Mouse (Mus musculus): ENCODE measurements around the gene Olfr1270. TPM values are rescaled to one million over a fixed set of nuclear protein-coding genes. Genes with fewer than 3 reads are reported as not detected.
"Not testable (repeated sequence)": the region's sequence is repeated elsewhere in the genome, so short reads cannot be mapped to it uniquely, and the experiment has no call there.

Olfr1270 gene
- polyA plus RNA-seq (2015; fragmentation: Nextera tagmentation; extraction: Ambion mirVana), result not detected in 2 replicates

DNA sequence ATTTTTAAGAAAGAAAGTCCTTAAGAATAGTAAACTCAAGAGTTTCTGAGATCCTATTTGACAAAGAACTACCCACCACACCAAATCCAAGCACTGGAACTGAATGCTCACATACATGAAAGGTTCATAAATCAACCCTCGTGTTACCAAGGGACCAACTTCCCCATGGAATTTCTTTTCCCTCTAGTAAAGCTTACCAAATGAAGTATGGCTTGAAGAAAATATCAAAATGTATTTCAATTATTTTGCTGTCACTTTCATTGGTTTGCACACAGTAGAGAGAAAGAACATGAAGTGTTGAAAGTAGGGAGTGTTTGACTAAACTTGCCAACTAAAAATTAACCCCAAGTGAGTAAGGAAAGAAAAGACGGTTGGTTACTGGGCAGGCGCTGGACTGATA lies at the start of gene Olfr1270:
Gene Olfr1270, minus strand, starts transcription at position 101 of the 400 bp plus-strand sequence.
- H3K36me3 ChIP-seq (ENCODE audit: insufficient read depth, low read length), result no peaks in the 10 kb centered on the region
- no peak within 1 kb of the TSS for H3K9ac ChIP-seq (ENCODE audit: low read depth, low read length)
- ATAC-seq (replicated peaks; ENCODE audit: low FRiP score, low read depth) (no peak), DNase-seq (ENCODE audit: low spot score) (no peak)
- H3K4me3 ChIP-seq (replicated peaks; ENCODE audit: low read depth, low read length), result no peak within 1 kb of the TSS
- no peak for TF ChIP-seq CTCF (IDR thresholded peaks at IDR 0.05; ENCODE audit: low read depth)
- WGBS, result 71% methylated on average over 3 of the region's 3 CpGs
- H3K27me3 ChIP-seq (ENCODE audit: insufficient read depth, low read length), result no peaks in the 10 kb centered on the region
- H3K4me2 ChIP-seq (ENCODE audit: low read length), result no peak within 1 kb of the TSS
- H3K27ac ChIP-seq, result no peak within 1 kb of the TSS
- no peaks in the 10 kb centered on the region for H3K4me1 ChIP-seq (replicated peaks; ENCODE audit: insufficient read depth, low read length)
- no peaks in the 10 kb centered on the region for H3K9me3 ChIP-seq (replicated peaks; ENCODE audit: low read length)

DNA sequence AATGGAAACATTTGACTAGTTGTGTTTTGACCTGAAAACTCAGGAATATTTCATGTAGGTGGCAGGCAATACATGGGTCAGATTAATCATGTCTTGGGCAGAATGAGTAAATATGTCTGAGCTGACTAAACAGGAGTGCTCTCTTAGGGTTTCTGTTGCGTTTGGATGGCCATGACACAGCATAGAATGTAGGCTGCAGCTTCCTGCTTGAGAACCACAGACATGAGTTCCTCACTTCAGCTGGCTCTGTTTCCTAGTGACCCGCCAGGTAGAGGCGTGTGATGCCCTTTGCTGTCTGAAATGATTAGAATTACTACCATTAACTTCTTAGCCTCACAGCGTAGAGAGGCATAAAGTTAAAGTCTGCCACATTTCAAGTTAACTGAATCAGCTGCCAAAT lies 46.7 kb upstream of the Olfr1270 start:
- whole genome bisulfite sequencing, result no CpG with 5 or more reads among the region's 4 CpGs
- not testable (repeated sequence) for H3K9me3 ChIP-seq (replicated peaks; ENCODE audit: low read length); H3K4me2 ChIP-seq (ENCODE audit: low read length)

DNA sequence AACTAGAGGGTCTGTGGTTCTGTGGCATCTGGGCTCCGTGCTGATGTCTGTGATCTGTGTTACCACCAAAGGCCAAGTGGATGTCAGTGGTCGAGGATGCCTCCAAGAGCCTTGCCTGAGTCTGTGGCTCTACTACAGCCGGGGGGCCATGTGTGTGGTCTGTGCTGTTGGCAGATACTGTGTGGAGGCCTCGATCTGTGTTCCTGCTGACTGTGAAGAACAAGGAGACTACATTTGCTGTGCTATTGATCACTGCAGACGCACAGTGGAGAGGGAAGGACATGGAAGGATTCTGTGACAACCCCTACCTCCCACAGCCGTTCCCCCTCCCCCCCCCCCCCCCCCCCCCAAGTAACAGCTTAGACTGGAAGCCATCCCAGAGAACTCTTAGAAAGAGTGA lies 42.4 kb upstream of the Olfr1270 start:
- H3K27ac ChIP-seq; ATAC-seq (replicated peaks; ENCODE audit: low FRiP score, low read depth); H3K4me3 ChIP-seq (replicated peaks; ENCODE audit: low read depth, low read length); H3K9me3 ChIP-seq (replicated peaks; ENCODE audit: low read length); H3K36me3 ChIP-seq (ENCODE audit: insufficient read depth, low read length); DNase-seq (ENCODE audit: low spot score); H3K9ac ChIP-seq (ENCODE audit: low read depth, low read length); H3K4me1 ChIP-seq (replicated peaks; ENCODE audit: insufficient read depth, low read length); H3K27me3 ChIP-seq (ENCODE audit: insufficient read depth, low read length); H3K4me2 ChIP-seq (ENCODE audit: low read length): not testable (repeated sequence)
- WGBS, result no CpG with 5 or more reads among the region's 6 CpGs

More for the DNA sequence above, 46.7 kb upstream of the Olfr1270 start:
- not testable (repeated sequence) for H3K27ac ChIP-seq; DNase-seq (ENCODE audit: low spot score); H3K36me3 ChIP-seq (ENCODE audit: insufficient read depth, low read length); ATAC-seq (replicated peaks; ENCODE audit: low FRiP score, low read depth); H3K4me1 ChIP-seq (replicated peaks; ENCODE audit: insufficient read depth, low read length); H3K9ac ChIP-seq (ENCODE audit: low read depth, low read length); H3K27me3 ChIP-seq (ENCODE audit: insufficient read depth, low read length); H3K4me3 ChIP-seq (replicated peaks; ENCODE audit: low read depth, low read length)

GRCm38 (mm10) chr2:90194750-90195149 lies 41.9 kb upstream of the Olfr1270 start:
- not testable (repeated sequence) for H3K27ac ChIP-seq; H3K9ac ChIP-seq (ENCODE audit: low read depth, low read length); DNase-seq (ENCODE audit: low spot score); H3K9me3 ChIP-seq (replicated peaks; ENCODE audit: low read length); ATAC-seq (replicated peaks; ENCODE audit: low FRiP score, low read depth); H3K4me2 ChIP-seq (ENCODE audit: low read length); H3K4me3 ChIP-seq (replicated peaks; ENCODE audit: low read depth, low read length); H3K36me3 ChIP-seq (ENCODE audit: insufficient read depth, low read length); H3K27me3 ChIP-seq (ENCODE audit: insufficient read depth, low read length); H3K4me1 ChIP-seq (replicated peaks; ENCODE audit: insufficient read depth, low read length)
- no CpG with 5 or more reads among the region's 3 CpGs for WGBS

GRCm38 (mm10) chr2:90187082-90187481 lies 34.2 kb upstream of the Olfr1270 start:
- not testable (repeated sequence) for H3K9ac ChIP-seq (ENCODE audit: low read depth, low read length); H3K4me2 ChIP-seq (ENCODE audit: low read length); ATAC-seq (replicated peaks; ENCODE audit: low FRiP score, low read depth); H3K27ac ChIP-seq; H3K27me3 ChIP-seq (ENCODE audit: insufficient read depth, low read length); H3K9me3 ChIP-seq (replicated peaks; ENCODE audit: low read length); H3K36me3 ChIP-seq (ENCODE audit: insufficient read depth, low read length); DNase-seq (ENCODE audit: low spot score); H3K4me3 ChIP-seq (replicated peaks; ENCODE audit: low read depth, low read length); H3K4me1 ChIP-seq (replicated peaks; ENCODE audit: insufficient read depth, low read length)
- no CpG with 5 or more reads among the region's 5 CpGs for WGBS

- ATAC-seq (replicated peaks; ENCODE audit: low FRiP score, low read depth); H3K4me1 ChIP-seq (replicated peaks; ENCODE audit: insufficient read depth, low read length); DNase-seq (ENCODE audit: low spot score); H3K9me3 ChIP-seq (replicated peaks; ENCODE audit: low read length); H3K36me3 ChIP-seq (ENCODE audit: insufficient read depth, low read length); H3K4me2 ChIP-seq (ENCODE audit: low read length); H3K27ac ChIP-seq; H3K4me3 ChIP-seq (replicated peaks; ENCODE audit: low read depth, low read length); H3K9ac ChIP-seq (ENCODE audit: low read depth, low read length); H3K27me3 ChIP-seq (ENCODE audit: insufficient read depth, low read length): not testable (repeated sequence)
- no CpG with 5 or more reads among the region's 4 CpGs for WGBS
Measured at GRCm38 (mm10) chr2:90186082-90186481, 33.2 kb upstream of the Olfr1270 start.

GRCm38 (mm10) chr2:90153916-90154315 lies 1.0 kb upstream of the Olfr1270 start:
- H3K9me3 ChIP-seq (replicated peaks; ENCODE audit: low read length), result no peaks in the 10 kb centered on the region
- H3K36me3 ChIP-seq (ENCODE audit: insufficient read depth, low read length), result no peaks in the 10 kb centered on the region
- no peak overlapping the region for H3K4me2 ChIP-seq (ENCODE audit: low read length)
- H3K27ac ChIP-seq, result no peak overlapping the region
- no peak for DNase-seq (ENCODE audit: low spot score)
- no peak overlapping the region for H3K4me3 ChIP-seq (replicated peaks; ENCODE audit: low read depth, low read length)
- ATAC-seq (replicated peaks; ENCODE audit: low FRiP score, low read depth), result no peak
- no peak for TF ChIP-seq CTCF (IDR thresholded peaks at IDR 0.05; ENCODE audit: low read depth)
- no peaks in the 10 kb centered on the region for H3K4me1 ChIP-seq (replicated peaks; ENCODE audit: insufficient read depth, low read length)
- H3K27me3 ChIP-seq (ENCODE audit: insufficient read depth, low read length), result no peaks in the 10 kb centered on the region
- no peak overlapping the region for H3K9ac ChIP-seq (ENCODE audit: low read depth, low read length)
- 89% methylated on average over 9 of the region's 9 CpGs for WGBS

Data from kidney, postnatal 0 days (tissue).